Mouse (Mus musculus): Measurements from ENCODE around the gene 4933405L10Rik. TPM values are rescaled to one million over a fixed set of nuclear protein-coding genes. Genes with fewer than 3 reads are reported as not detected.

4933405L10Rik gene
- polyA plus RNA-seq, 1 experiment from 2014 or later: 0.31 TPM

- Histone ChIP-seq H3K27me3 (ENCODE audit: control insufficient read depth, insufficient read depth, low read length) (no peaks in the 10 kb centered on the region), H3K27ac (ENCODE audit: low read depth, low read length) (no peak overlapping the region), H3K4me1 (replicated peaks; ENCODE audit: control insufficient read depth, insufficient read depth, low read length) (no peaks in the 10 kb centered on the region), H3K4me2 (replicated peaks; ENCODE audit: low read depth, low read length) (no peak overlapping the region), H3K9ac (ENCODE audit: low read depth, low read length) (no peak overlapping the region), H3K4me3 (ENCODE audit: low read depth, low read length) (no peak overlapping the region), H3K9me3 (ENCODE audit: control insufficient read depth, low read length) (no peaks in the 10 kb centered on the region), H3K36me3 (ENCODE audit: control insufficient read depth, insufficient read depth, low read length) (no peaks in the 10 kb centered on the region)
- DNase-seq (ENCODE audit: low spot score) (no peak), ATAC-seq (ENCODE audit: low FRiP score) (no peak)
- WGBS: 85% methylated on average over 5 of the region's 5 CpGs
These were observed 18.3 kb downstream of the 4933405L10Rik start for GRCm38 (mm10) chr8:105725726-105726125.

GRCm38 (mm10) chr8:105727397-105728124 is 20.1 kb downstream of the 4933405L10Rik start:
- no peaks in the 10 kb centered on the region for H3K27me3 ChIP-seq (ENCODE audit: control insufficient read depth, insufficient read depth, low read length)
- no peak overlapping the region for H3K9ac ChIP-seq (ENCODE audit: low read depth, low read length)
- DNase-seq (ENCODE audit: low spot score) (no peak), ATAC-seq (ENCODE audit: low FRiP score) (no peak)
- no peak overlapping the region for H3K4me2 ChIP-seq (replicated peaks; ENCODE audit: low read depth, low read length)
- no peaks in the 10 kb centered on the region for H3K36me3 ChIP-seq (ENCODE audit: control insufficient read depth, insufficient read depth, low read length)
- H3K4me1 ChIP-seq (replicated peaks; ENCODE audit: control insufficient read depth, insufficient read depth, low read length): no peaks in the 10 kb centered on the region
- H3K4me3 ChIP-seq (ENCODE audit: low read depth, low read length): no peak overlapping the region
- WGBS: 86% methylated on average over 18 of the region's 18 CpGs
- no peaks in the 10 kb centered on the region for H3K9me3 ChIP-seq (ENCODE audit: control insufficient read depth, low read length)
- H3K27ac ChIP-seq (ENCODE audit: low read depth, low read length): no peak overlapping the region

GRCm38 (mm10) chr8:105732186-105732585 is 24.7 kb downstream of the 4933405L10Rik start:
- no peak overlapping the region for H3K4me2 ChIP-seq (replicated peaks; ENCODE audit: low read depth, low read length)
- no peak for ATAC-seq (ENCODE audit: low FRiP score)
- no peak overlapping the region for H3K27ac ChIP-seq (ENCODE audit: low read depth, low read length)
- H3K4me1 ChIP-seq (replicated peaks; ENCODE audit: control insufficient read depth, insufficient read depth, low read length): no peaks in the 10 kb centered on the region
- 93% methylated on average over 5 of the region's 5 CpGs for WGBS
- H3K27me3 ChIP-seq (ENCODE audit: control insufficient read depth, insufficient read depth, low read length): no peaks in the 10 kb centered on the region
- H3K36me3 ChIP-seq (ENCODE audit: control insufficient read depth, insufficient read depth, low read length): no peaks in the 10 kb centered on the region
- H3K9me3 ChIP-seq (ENCODE audit: control insufficient read depth, low read length): no peaks in the 10 kb centered on the region
- H3K9ac ChIP-seq (ENCODE audit: low read depth, low read length): no peak overlapping the region
- no peak for DNase-seq (ENCODE audit: low spot score)
- no peak overlapping the region for H3K4me3 ChIP-seq (ENCODE audit: low read depth, low read length)

- Histone ChIP-seq H3K9ac (ENCODE audit: low read depth, low read length) (no peak overlapping the region), H3K27ac (ENCODE audit: low read depth, low read length) (no peak overlapping the region), H3K36me3 (ENCODE audit: control insufficient read depth, insufficient read depth, low read length) (no peaks in the 10 kb centered on the region), H3K4me2 (replicated peaks; ENCODE audit: low read depth, low read length) (no peak overlapping the region), H3K4me1 (replicated peaks; ENCODE audit: control insufficient read depth, insufficient read depth, low read length) (no peaks in the 10 kb centered on the region), H3K4me3 (ENCODE audit: low read depth, low read length) (no peak overlapping the region), H3K9me3 (ENCODE audit: control insufficient read depth, low read length) (no peaks in the 10 kb centered on the region), H3K27me3 (ENCODE audit: control insufficient read depth, insufficient read depth, low read length) (no peaks in the 10 kb centered on the region)
- ATAC-seq (ENCODE audit: low FRiP score): no peak
- DNase-seq (ENCODE audit: low spot score): no peak
- WGBS: 93% methylated on average over 5 of the region's 5 CpGs
These were observed 31.8 kb downstream of the 4933405L10Rik start for GRCm38 (mm10) chr8:105739216-105739615.

GRCm38 (mm10) chr8:105743301-105743700 is 35.8 kb downstream of the 4933405L10Rik start:
- Histone ChIP-seq H3K4me3 (ENCODE audit: low read depth, low read length) (no peak overlapping the region), H3K9me3 (ENCODE audit: control insufficient read depth, low read length) (no peaks in the 10 kb centered on the region), H3K36me3 (ENCODE audit: control insufficient read depth, insufficient read depth, low read length) (no peaks in the 10 kb centered on the region), H3K4me2 (replicated peaks; ENCODE audit: low read depth, low read length) (no peak overlapping the region), H3K27me3 (ENCODE audit: control insufficient read depth, insufficient read depth, low read length) (no peaks in the 10 kb centered on the region), H3K9ac (ENCODE audit: low read depth, low read length) (no peak overlapping the region), H3K27ac (ENCODE audit: low read depth, low read length) (no peak overlapping the region), H3K4me1 (replicated peaks; ENCODE audit: control insufficient read depth, insufficient read depth, low read length) (no peaks in the 10 kb centered on the region)
- ATAC-seq (ENCODE audit: low FRiP score): no peak
- WGBS: 93% methylated on average over 4 of the region's 4 CpGs
- DNase-seq (ENCODE audit: low spot score): no peak

GRCm38 (mm10) chr8:105750606-105751005 is 43.2 kb downstream of the 4933405L10Rik start:
- H3K9me3 ChIP-seq (ENCODE audit: control insufficient read depth, low read length): no peaks in the 10 kb centered on the region
- H3K4me3 ChIP-seq (ENCODE audit: low read depth, low read length): no peak overlapping the region
- H3K27ac ChIP-seq (ENCODE audit: low read depth, low read length): no peak overlapping the region
- ATAC-seq (ENCODE audit: low FRiP score) (no peak), DNase-seq (ENCODE audit: low spot score) (peak; percentile 25)
- H3K4me1 ChIP-seq (replicated peaks; ENCODE audit: control insufficient read depth, insufficient read depth, low read length): no peaks in the 10 kb centered on the region
- WGBS: 17% methylated on average over 11 of the region's 11 CpGs
- H3K36me3 ChIP-seq (ENCODE audit: control insufficient read depth, insufficient read depth, low read length): no peaks in the 10 kb centered on the region
- no peak overlapping the region for H3K9ac ChIP-seq (ENCODE audit: low read depth, low read length)
- no peak overlapping the region; the same call in 1 of the 2 replicates for H3K4me2 ChIP-seq (replicated peaks; ENCODE audit: low read depth, low read length)
- H3K27me3 ChIP-seq (ENCODE audit: control insufficient read depth, insufficient read depth, low read length): no peaks in the 10 kb centered on the region

- Histone ChIP-seq H3K36me3 (ENCODE audit: control insufficient read depth, insufficient read depth, low read length) (no peaks in the 10 kb centered on the region), H3K9ac (ENCODE audit: low read depth, low read length) (no peak overlapping the region), H3K27ac (ENCODE audit: low read depth, low read length) (no peak overlapping the region), H3K4me2 (replicated peaks; ENCODE audit: low read depth, low read length) (no peak overlapping the region), H3K27me3 (ENCODE audit: control insufficient read depth, insufficient read depth, low read length) (no peaks in the 10 kb centered on the region), H3K4me3 (ENCODE audit: low read depth, low read length) (no peak overlapping the region), H3K4me1 (replicated peaks; ENCODE audit: control insufficient read depth, insufficient read depth, low read length) (no peaks in the 10 kb centered on the region), H3K9me3 (ENCODE audit: control insufficient read depth, low read length) (no peaks in the 10 kb centered on the region)
- no peak for DNase-seq (ENCODE audit: low spot score)
- no peak for ATAC-seq (ENCODE audit: low FRiP score)
- 83% methylated on average over 2 of the region's 2 CpGs for WGBS
These were observed 46.5 kb downstream of the 4933405L10Rik start for GRCm38 (mm10) chr8:105753916-105754315.

- no peak overlapping the region for H3K4me2 ChIP-seq (replicated peaks; ENCODE audit: low read depth, low read length)
- ATAC-seq (ENCODE audit: low FRiP score): no peak
- WGBS: 88% methylated on average over 2 of the region's 2 CpGs
- no peak overlapping the region for H3K4me3 ChIP-seq (ENCODE audit: low read depth, low read length)
- no peaks in the 10 kb centered on the region for H3K4me1 ChIP-seq (replicated peaks; ENCODE audit: control insufficient read depth, insufficient read depth, low read length)
- H3K9me3 ChIP-seq (ENCODE audit: control insufficient read depth, low read length): no peaks in the 10 kb centered on the region
- no peaks in the 10 kb centered on the region for H3K27me3 ChIP-seq (ENCODE audit: control insufficient read depth, insufficient read depth, low read length)
- no peak overlapping the region for H3K27ac ChIP-seq (ENCODE audit: low read depth, low read length)
- DNase-seq (ENCODE audit: low spot score): no peak
- H3K9ac ChIP-seq (ENCODE audit: low read depth, low read length): no peak overlapping the region
- no peaks in the 10 kb centered on the region for H3K36me3 ChIP-seq (ENCODE audit: control insufficient read depth, insufficient read depth, low read length)
These were observed 47.2 kb downstream of the 4933405L10Rik start for GRCm38 (mm10) chr8:105754688-105755087.

GRCm38 (mm10) chr8:105757796-105758276 is 50.4 kb downstream of the 4933405L10Rik start:
- Histone ChIP-seq H3K4me1 (replicated peaks; ENCODE audit: control insufficient read depth, insufficient read depth, low read length) (no peaks in the 10 kb centered on the region), H3K9me3 (ENCODE audit: control insufficient read depth, low read length) (no peaks in the 10 kb centered on the region), H3K36me3 (ENCODE audit: control insufficient read depth, insufficient read depth, low read length) (no peaks in the 10 kb centered on the region), H3K27ac (ENCODE audit: low read depth, low read length) (peak overlapping the region; percentile 75), H3K27me3 (ENCODE audit: control insufficient read depth, insufficient read depth, low read length) (no peaks in the 10 kb centered on the region), H3K4me3 (ENCODE audit: low read depth, low read length) (peak overlapping the region; percentile 93), H3K9ac (ENCODE audit: low read depth, low read length) (peak overlapping the region; percentile 87), H3K4me2 (replicated peaks; ENCODE audit: low read depth, low read length) (peak overlapping the region; percentile 71)
- 2% methylated on average over 12 of the region's 12 CpGs for WGBS
- DNase-seq (ENCODE audit: low spot score): no peak
- peak; percentile 63 for ATAC-seq (ENCODE audit: low FRiP score)

Data from hindbrain, embryonic 11.5 days (tissue).